In the genomic region with DNA sequence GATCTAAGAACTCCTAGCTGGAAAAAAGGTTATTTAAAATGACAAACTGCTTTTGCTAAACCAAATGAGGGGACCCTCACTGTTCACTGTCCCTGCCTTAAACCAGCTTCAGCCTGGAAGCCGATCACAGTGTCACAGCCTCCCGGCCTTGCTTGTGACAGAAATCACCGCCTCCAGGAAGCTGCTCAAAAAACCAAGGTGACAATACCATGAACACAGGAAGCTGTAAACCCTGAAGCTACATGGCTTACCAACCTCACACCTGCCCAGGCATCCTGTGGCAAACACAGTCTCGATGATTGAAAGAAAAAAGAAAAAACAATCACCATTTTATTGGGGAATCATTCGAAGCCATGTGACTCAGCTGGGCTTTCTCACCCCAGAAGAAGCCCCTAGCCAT, we compare ENCODE assay signal across 19 mouse cellular contexts. TPM values are rescaled to one million over a fixed set of nuclear protein-coding genes. Genes with fewer than 3 reads are reported as not detected.
DNase-seq lines count a peak whose midpoint lies in the region; ATAC-seq and TF ChIP-seq lines count a peak whose summit lies in the region.
"Had no signal": no experiment of that assay in that cellular context is flagged by ENCODE, and none has a peak within 500 bp of the region (broad histone marks: within the 10 kb centered on the region; RNA-seq: fewer than 3 reads in every experiment).

No protein-coding gene starts in this region.

- TF ChIP-seq EP300 in heart, postnatal 0 days (IDR thresholded peaks at IDR 0.05; ENCODE audit: low read depth), result no peak

- H3K9ac ChIP-seq in heart, postnatal 0 days (replicated peaks; ENCODE audit: low read depth, low read length), result no peak overlapping the region
- no peak overlapping the region for H3K9ac ChIP-seq in hindbrain, embryonic 16.5 days (ENCODE audit: low read depth, low read length)
- H3K9ac ChIP-seq: forebrain, postnatal 0 days; kidney, embryonic 15.5 days; limb, embryonic 12.5 days had no signal

- no peak for DNase-seq in heart, postnatal 0 days (ENCODE audit: low spot score)
- DNase-seq in heart, postnatal 14 days, result no peak
- peak; percentile 59 to 72 for DNase-seq in CD8-positive naive resting alpha-beta T cell, adult 2 months (ENCODE audit: low read depth in 2 of 2, low spot score in 2 of 2)
- DNase-seq in thymus, postnatal 10 days (ENCODE audit: low spot score in 2 of 2), result peak; percentile 69 to 72
- DNase-seq in MN1 (ENCODE audit: low spot score), result no peak
- no peak for DNase-seq in left cerebral cortex, postnatal 4 days
- DNase-seq: adrenal gland, postnatal 25 days; cerebellum, adult 8-10 months; forebrain, postnatal 0 days; gastrocnemius, postnatal 25 days; heart, postnatal 4 days had no signal

- no peaks in the 10 kb centered on the region for H3K36me3 ChIP-seq in heart, postnatal 0 days (replicated peaks; ENCODE audit: control insufficient read depth, insufficient read depth, low read length)
- no peaks in the 10 kb centered on the region for H3K36me3 ChIP-seq in hindbrain, embryonic 16.5 days (ENCODE audit: control insufficient read depth, insufficient read depth, low read length)
- H3K36me3 ChIP-seq: kidney, embryonic 15.5 days; limb, embryonic 12.5 days had no signal

- no peaks in the 10 kb centered on the region for H3K9me3 ChIP-seq in heart, postnatal 0 days (replicated peaks; ENCODE audit: control insufficient read depth, low read length)
- no peaks in the 10 kb centered on the region for H3K9me3 ChIP-seq in hindbrain, embryonic 16.5 days (ENCODE audit: control insufficient read depth, low read length)
- H3K9me3 ChIP-seq: kidney, embryonic 15.5 days; limb, embryonic 12.5 days; megakaryocyte, embryonic 14.5 days had no signal

- H3K27ac ChIP-seq in heart, postnatal 0 days (ENCODE audit: low read depth), result peak overlapping the region; percentile 49; the same call in 1 of the 2 replicates
- no peak overlapping the region for H3K27ac ChIP-seq in hindbrain, embryonic 16.5 days (ENCODE audit: low read depth, low read length)
- H3K27ac ChIP-seq: kidney, embryonic 15.5 days; limb, embryonic 12.5 days had no signal

- H3K27me3 ChIP-seq in heart, postnatal 0 days (ENCODE audit: control insufficient read depth, insufficient read depth, low read length), result no peaks in the 10 kb centered on the region
- no peaks in the 10 kb centered on the region for H3K27me3 ChIP-seq in hindbrain, embryonic 16.5 days (replicated peaks; ENCODE audit: control insufficient read depth, insufficient read depth, low read length)
- H3K27me3 ChIP-seq: kidney, embryonic 15.5 days; limb, embryonic 12.5 days; megakaryocyte, embryonic 14.5 days had no signal

- peaks cover 24% of the 10 kb centered on the region; the same call in 1 of the 2 replicates for H3K4me1 ChIP-seq in heart, postnatal 0 days (ENCODE audit: control insufficient read depth, insufficient read depth)
- H3K4me1 ChIP-seq in hindbrain, embryonic 16.5 days (ENCODE audit: control insufficient read depth, insufficient read depth, low read depth, low read length), result no peaks in the 10 kb centered on the region

- intact Hi-C loops in heart, postnatal 14 days (cut with DNase I), result loop anchor here (10.0 kb wide), 1 partner anchor 361 kb away; no protein-coding TSS in a partner anchor
- intact Hi-C loops in left cerebral cortex, postnatal 4 days (cut with DNase I), result no loop called here

- H3K4me2 ChIP-seq in heart, postnatal 0 days (ENCODE audit: low read depth, low read length), result no peak overlapping the region
- H3K4me2 ChIP-seq in hindbrain, embryonic 16.5 days (ENCODE audit: low read length), result no peak overlapping the region
- H3K4me2 ChIP-seq: kidney, embryonic 15.5 days; limb, embryonic 12.5 days had no signal

- no peak for TF ChIP-seq CTCF in heart, postnatal 0 days (IDR thresholded peaks at IDR 0.05; ENCODE audit: low read depth)

- no peak for ATAC-seq in heart, postnatal 0 days (ENCODE audit: insufficient read depth, low read depth)
- ATAC-seq in megakaryocyte, adult 5-6 weeks (ENCODE audit: poor library complexity, severe bottlenecking), result peak; percentile 22; the same call in 1 of the 2 replicates
- ATAC-seq in hindbrain, embryonic 16.5 days, result no peak
- ATAC-seq: forebrain, postnatal 0 days had no signal

- H3K4me3 ChIP-seq in heart, postnatal 0 days (ENCODE audit: low read depth, low read length), result no peak overlapping the region
- no peak overlapping the region for H3K4me3 ChIP-seq in hindbrain, embryonic 16.5 days (ENCODE audit: low read length)
- H3K4me3 ChIP-seq: kidney, embryonic 15.5 days; limb, embryonic 12.5 days; megakaryocyte, embryonic 14.5 days had no signal

- 62% methylated on average over 5 of the region's 5 CpGs for WGBS in heart, postnatal 0 days
- 81% methylated on average over 5 of the region's 5 CpGs for WGBS in hindbrain, embryonic 16.5 days

RNA-seq across cellular contexts. Expression of a gene that starts 39.5 kb away (rescaled TPM):
- 32.6 and 42.6 TPM in 2 replicates for total RNA-seq in heart, postnatal 0 days (2014; rRNA removed; ENCODE audit: low replicate concordance)
- polyA plus RNA-seq in heart, postnatal 0 days (2015; fragmentation: Nextera tagmentation; extraction: Ambion mirVana), result 23.7 and 24.0 TPM in 2 replicates
- 10 to 100 TPM; 36.6 to 42.0 TPM for total RNA-seq in heart, postnatal 14 days (2021)
- total RNA-seq in megakaryocyte, adult 5-6 weeks (2015), result 66.2 and 67.3 TPM in 2 replicates
- 73.9 and 78.5 TPM in 2 replicates for total RNA-seq in megakaryocyte, adult 5-6 weeks (2017)
- polyA plus RNA-seq in hindbrain, embryonic 16.5 days (2015; fragmentation: Nextera tagmentation; extraction: Ambion mirVana), result 42.7 and 49.2 TPM in 2 replicates
- total RNA-seq in left cerebral cortex, postnatal 4 days (2021), result 10 to 100 TPM; 83.8 to 92.7 TPM

RNA-seq across cellular contexts. Expression of a gene that starts 39.6 kb away (rescaled TPM):
- total RNA-seq in heart, postnatal 0 days (2014; rRNA removed; ENCODE audit: low replicate concordance), result 44.4 and 63.3 TPM in 2 replicates
- polyA plus RNA-seq in heart, postnatal 0 days (2015; fragmentation: Nextera tagmentation; extraction: Ambion mirVana), result 89.0 and 99.4 TPM in 2 replicates
- 10 to 100 TPM; 86.4 to 94.7 TPM for total RNA-seq in heart, postnatal 14 days (2021)
- 66.6 and 68.3 TPM in 2 replicates for total RNA-seq in megakaryocyte, adult 5-6 weeks (2015)
- total RNA-seq in megakaryocyte, adult 5-6 weeks (2017), result 63.3 and 64.6 TPM in 2 replicates
- 14.8 and 16.7 TPM in 2 replicates for polyA plus RNA-seq in hindbrain, embryonic 16.5 days (2015; fragmentation: Nextera tagmentation; extraction: Ambion mirVana)
- 1 to 10 TPM; 7.0 to 7.8 TPM for total RNA-seq in left cerebral cortex, postnatal 4 days (2021)

RNA-seq across cellular contexts. Expression of a gene that starts 54.0 kb away (rescaled TPM):
- total RNA-seq in heart, postnatal 0 days (2014; rRNA removed; ENCODE audit: low replicate concordance), result 2.4 TPM in 1 of 2 replicates, not detected in the other
- polyA plus RNA-seq in heart, postnatal 0 days (2015; fragmentation: Nextera tagmentation; extraction: Ambion mirVana), result 0.27 TPM in 1 of 2 replicates, not detected in the other
- not detected for total RNA-seq in heart, postnatal 14 days (2021)
- total RNA-seq in megakaryocyte, adult 5-6 weeks (2015), result 0.29 TPM in 1 of 2 replicates, not detected in the other
- total RNA-seq in megakaryocyte, adult 5-6 weeks (2017), result not detected in 2 replicates
- not detected in 2 replicates for polyA plus RNA-seq in hindbrain, embryonic 16.5 days (2015; fragmentation: Nextera tagmentation; extraction: Ambion mirVana)
- total RNA-seq in left cerebral cortex, postnatal 4 days (2021), result not detected
- total RNA-seq: adrenal gland, postnatal 25 days; forebrain, postnatal 0 days; gastrocnemius, postnatal 25 days; heart, postnatal 4 days; layer of hippocampus, adult 18-20 months; MEL had no signal
- polyA plus RNA-seq: forebrain, postnatal 0 days; kidney, embryonic 15.5 days; limb, embryonic 12.5 days; lung, embryonic 16.5 days had no signal

Comparison
In these comparisons a context has a peak if more than half of its experiments do, and no peak if none do; other contexts are left out.
1. DNase-seq: peak in CD8-positive naive resting alpha-beta T cell, adult 2 months (2 of 2) and thymus, postnatal 10 days (2 of 2); none in heart, postnatal 0 days (single experiment), heart, postnatal 14 days (0 of 2), MN1 (single experiment) and left cerebral cortex, postnatal 4 days (single experiment).